Mouse (Mus musculus): ENCODE results near the gene Utp3. TPM values are rescaled to one million over a fixed set of nuclear protein-coding genes. Genes with fewer than 3 reads are reported as not detected.
A peak's percentile ranks its signal among the peaks of the same experiment; 100 is the strongest.

Utp3 gene
- polyA plus RNA-seq (2012; rRNA removed) (24.1 and 43.5 TPM in 2 replicates), polyA plus RNA-seq (2014; fragmentation: Nextera tagmentation; extraction: Ambion mirVana) (56.4 and 60.9 TPM in 2 replicates)

GRCm38 (mm10) chr5:88554086-88554886 lies at the start of gene Utp3:
TSS of gene Utp3 (plus strand) at chr5:88554462.
- TF ChIP-seq POLR2A (IDR thresholded peaks at IDR 0.05; ENCODE audit: borderline replicate concordance, extremely low read depth, insufficient read depth, insufficient read length) = peak; percentile 95; the same call in 1 of the 2 replicates
- Histone ChIP-seq H3K4me3 (replicated peaks; ENCODE audit: low read length) (peak within 1 kb of the TSS; percentile 85), H3K4me2 (replicated peaks; ENCODE audit: low read depth, low read length, severe bottlenecking) (peak within 1 kb of the TSS; percentile 89), H3K9ac (ENCODE audit: low read depth, low read length, severe bottlenecking) (peak within 1 kb of the TSS; percentile 94), H3K27me3 (ENCODE audit: control insufficient read depth, insufficient read depth, low read length) (no peaks in the 10 kb centered on the region), H3K9me3 (ENCODE audit: control insufficient read depth, low read length) (no peaks in the 10 kb centered on the region), H3K4me1 (ENCODE audit: control insufficient read depth, insufficient read depth, low read length) (peaks cover 10% of the 10 kb centered on the region), H3K36me3 (ENCODE audit: control insufficient read depth, insufficient read depth, low read length) (peaks cover 5% of the 10 kb centered on the region; the same call in 1 of the 2 replicates), H3K27ac (replicated peaks; ENCODE audit: low read depth, low read length) (peak within 1 kb of the TSS; percentile 95)
- under 1% methylated on average over 68 of the region's 76 CpGs for WGBS
- DNase-seq (ENCODE audit: low spot score) = peak; percentile 99
- peak; percentile 96 for ATAC-seq (ENCODE audit: low FRiP score, low read depth)

DNA sequence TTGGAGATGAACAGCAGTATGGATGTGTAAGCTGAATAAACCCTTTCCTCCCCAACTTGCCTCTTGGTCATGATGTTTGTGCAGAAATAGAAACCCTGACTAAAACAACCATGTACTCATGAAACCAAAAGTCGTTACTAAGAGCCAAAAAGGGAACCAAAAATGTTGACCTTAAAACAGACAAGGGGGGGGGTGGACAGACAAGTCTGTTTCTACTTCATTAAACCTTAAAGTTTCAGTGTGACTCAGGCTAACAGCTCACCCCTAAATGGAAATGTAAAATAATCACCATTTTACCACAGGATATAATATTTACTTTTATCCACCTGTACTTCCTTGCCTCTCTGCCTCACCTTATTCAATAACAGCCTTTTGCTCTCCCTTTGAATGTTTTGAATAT lies 45.7 kb upstream of the Utp3 start:
- Histone ChIP-seq H3K36me3 (ENCODE audit: control insufficient read depth, insufficient read depth, low read length) (no peaks in the 10 kb centered on the region), H3K27ac (replicated peaks; ENCODE audit: low read depth, low read length) (no peak overlapping the region), H3K9me3 (ENCODE audit: control insufficient read depth, low read length) (no peaks in the 10 kb centered on the region), H3K9ac (ENCODE audit: low read depth, low read length, severe bottlenecking) (no peak overlapping the region), H3K4me1 (ENCODE audit: control insufficient read depth, insufficient read depth, low read length) (no peaks in the 10 kb centered on the region), H3K4me3 (replicated peaks; ENCODE audit: low read length) (no peak overlapping the region), H3K4me2 (replicated peaks; ENCODE audit: low read depth, low read length, severe bottlenecking) (no peak overlapping the region), H3K27me3 (ENCODE audit: control insufficient read depth, insufficient read depth, low read length) (no peaks in the 10 kb centered on the region)
- DNase-seq (ENCODE audit: low spot score) (no peak), ATAC-seq (ENCODE audit: low FRiP score, low read depth) (no peak)
- no peak for TF ChIP-seq POLR2A (IDR thresholded peaks at IDR 0.05; ENCODE audit: borderline replicate concordance, extremely low read depth, insufficient read depth, insufficient read length)
- 50% methylated on average over 1 of the region's 1 CpGs for WGBS

DNA sequence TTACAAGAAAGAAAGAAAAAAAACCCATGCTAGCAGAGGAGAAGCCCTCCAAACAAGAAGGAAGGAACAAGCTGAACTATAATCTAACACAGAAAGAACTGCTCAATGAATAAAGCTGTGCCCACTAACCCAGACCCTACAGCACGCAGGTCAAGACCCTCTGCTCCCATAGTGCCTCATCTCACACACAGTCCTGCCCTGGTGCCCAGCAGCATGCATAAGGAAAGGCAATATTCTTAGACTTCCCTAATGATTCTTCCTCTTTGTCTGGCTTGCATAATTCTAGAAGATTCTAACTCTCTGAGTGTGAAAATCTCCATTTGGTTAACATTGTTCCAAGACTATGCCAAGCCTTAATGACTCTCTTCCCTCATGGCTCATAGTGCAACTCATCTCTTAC lies 45.3 kb upstream of the Utp3 start:
- H3K9ac ChIP-seq (ENCODE audit: low read depth, low read length, severe bottlenecking) = no peak overlapping the region
- no peak for ATAC-seq (ENCODE audit: low FRiP score, low read depth)
- TF ChIP-seq POLR2A (IDR thresholded peaks at IDR 0.05; ENCODE audit: borderline replicate concordance, extremely low read depth, insufficient read depth, insufficient read length) = no peak
- whole genome bisulfite sequencing = 83% methylated on average over 1 of the region's 1 CpGs
- no peaks in the 10 kb centered on the region for H3K4me1 ChIP-seq (ENCODE audit: control insufficient read depth, insufficient read depth, low read length)
- DNase-seq (ENCODE audit: low spot score) = no peak
- H3K27me3 ChIP-seq (ENCODE audit: control insufficient read depth, insufficient read depth, low read length) = no peaks in the 10 kb centered on the region
- no peaks in the 10 kb centered on the region for H3K36me3 ChIP-seq (ENCODE audit: control insufficient read depth, insufficient read depth, low read length)
- no peak overlapping the region for H3K27ac ChIP-seq (replicated peaks; ENCODE audit: low read depth, low read length)
- H3K4me3 ChIP-seq (replicated peaks; ENCODE audit: low read length) = no peak overlapping the region
- no peak overlapping the region for H3K4me2 ChIP-seq (replicated peaks; ENCODE audit: low read depth, low read length, severe bottlenecking)
- no peaks in the 10 kb centered on the region for H3K9me3 ChIP-seq (ENCODE audit: control insufficient read depth, low read length)

DNA sequence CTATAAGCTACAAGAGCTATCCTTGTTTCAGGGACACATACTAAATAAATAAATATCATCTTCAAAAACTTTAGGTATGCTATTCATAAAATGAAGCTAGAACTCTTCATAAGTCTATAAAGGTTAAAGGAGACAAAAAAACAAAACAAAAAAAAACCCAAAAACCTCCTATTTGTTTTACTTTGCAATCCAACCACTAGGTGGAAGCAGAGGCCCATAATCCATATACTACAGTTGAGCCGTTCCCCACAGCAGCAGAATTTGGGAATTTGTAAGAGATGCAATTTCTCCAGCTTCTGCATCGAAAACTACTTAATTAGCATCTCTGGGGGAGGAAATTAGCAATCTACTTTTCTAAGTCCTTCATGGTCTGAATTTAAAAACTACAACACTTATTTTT lies 35.0 kb upstream of the Utp3 start:
- peak; percentile 51 for DNase-seq (ENCODE audit: low spot score)
- Histone ChIP-seq H3K36me3 (ENCODE audit: control insufficient read depth, insufficient read depth, low read length) (no peaks in the 10 kb centered on the region), H3K27ac (replicated peaks; ENCODE audit: low read depth, low read length) (no peak overlapping the region), H3K4me1 (ENCODE audit: control insufficient read depth, insufficient read depth, low read length) (no peaks in the 10 kb centered on the region), H3K9ac (ENCODE audit: low read depth, low read length, severe bottlenecking) (no peak overlapping the region), H3K4me2 (replicated peaks; ENCODE audit: low read depth, low read length, severe bottlenecking) (no peak overlapping the region), H3K9me3 (ENCODE audit: control insufficient read depth, low read length) (no peaks in the 10 kb centered on the region), H3K4me3 (replicated peaks; ENCODE audit: low read length) (no peak overlapping the region), H3K27me3 (ENCODE audit: control insufficient read depth, insufficient read depth, low read length) (no peaks in the 10 kb centered on the region)
- 1% methylated on average over 2 of the region's 2 CpGs for WGBS
- no peak for ATAC-seq (ENCODE audit: low FRiP score, low read depth)
- no peak for TF ChIP-seq POLR2A (IDR thresholded peaks at IDR 0.05; ENCODE audit: borderline replicate concordance, extremely low read depth, insufficient read depth, insufficient read length)

DNA sequence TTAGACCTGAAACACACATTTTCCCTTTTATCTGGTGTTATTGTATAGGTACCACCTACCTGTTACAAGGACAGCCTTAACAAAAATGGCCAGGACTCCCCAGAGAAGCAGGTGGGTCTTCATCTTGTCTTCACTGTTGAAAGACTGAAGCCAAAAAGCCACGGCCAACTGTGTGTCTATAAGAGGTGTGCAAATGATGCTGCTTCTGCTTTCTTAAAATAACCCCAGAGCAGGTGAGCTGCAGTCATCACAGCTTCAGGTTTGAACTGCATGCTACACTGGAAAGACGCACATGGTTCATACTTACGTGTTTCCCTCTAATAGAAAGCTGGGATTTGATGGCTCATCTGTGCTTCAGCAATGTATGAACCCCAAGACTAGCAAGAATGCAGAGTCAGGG lies 26.6 kb upstream of the Utp3 start, which contains the start of gene Jchain:
Gene Jchain, minus strand, starts transcription at position 235 of the 400 bp plus-strand sequence.
- no peaks in the 10 kb centered on the region for H3K27me3 ChIP-seq (ENCODE audit: control insufficient read depth, insufficient read depth, low read length)
- no peak within 1 kb of the TSS for H3K27ac ChIP-seq (replicated peaks; ENCODE audit: low read depth, low read length)
- no peak for ATAC-seq (ENCODE audit: low FRiP score, low read depth)
- no peak for TF ChIP-seq POLR2A (IDR thresholded peaks at IDR 0.05; ENCODE audit: borderline replicate concordance, extremely low read depth, insufficient read depth, insufficient read length)
- 83% methylated on average over 3 of the region's 3 CpGs for WGBS
- no peak within 1 kb of the TSS for H3K4me3 ChIP-seq (replicated peaks; ENCODE audit: low read length)
- H3K4me2 ChIP-seq (replicated peaks; ENCODE audit: low read depth, low read length, severe bottlenecking) = no peak within 1 kb of the TSS
- no peaks in the 10 kb centered on the region for H3K4me1 ChIP-seq (ENCODE audit: control insufficient read depth, insufficient read depth, low read length)
- DNase-seq (ENCODE audit: low spot score) = no peak
- H3K9ac ChIP-seq (ENCODE audit: low read depth, low read length, severe bottlenecking) = no peak within 1 kb of the TSS
- no peaks in the 10 kb centered on the region for H3K36me3 ChIP-seq (ENCODE audit: control insufficient read depth, insufficient read depth, low read length)
- no peaks in the 10 kb centered on the region for H3K9me3 ChIP-seq (ENCODE audit: control insufficient read depth, low read length)
